Mouse (Mus musculus): Measurements from ENCODE around the gene Ttc6. TPM values are rescaled to one million over a fixed set of nuclear protein-coding genes. Genes with fewer than 3 reads are reported as not detected.
A peak's percentile ranks its signal among the peaks of the same experiment; 100 is the strongest.

The Ttc6 gene
- polyA plus RNA-seq, 1 experiment from 2014 or later: 0.09 TPM

DNA sequence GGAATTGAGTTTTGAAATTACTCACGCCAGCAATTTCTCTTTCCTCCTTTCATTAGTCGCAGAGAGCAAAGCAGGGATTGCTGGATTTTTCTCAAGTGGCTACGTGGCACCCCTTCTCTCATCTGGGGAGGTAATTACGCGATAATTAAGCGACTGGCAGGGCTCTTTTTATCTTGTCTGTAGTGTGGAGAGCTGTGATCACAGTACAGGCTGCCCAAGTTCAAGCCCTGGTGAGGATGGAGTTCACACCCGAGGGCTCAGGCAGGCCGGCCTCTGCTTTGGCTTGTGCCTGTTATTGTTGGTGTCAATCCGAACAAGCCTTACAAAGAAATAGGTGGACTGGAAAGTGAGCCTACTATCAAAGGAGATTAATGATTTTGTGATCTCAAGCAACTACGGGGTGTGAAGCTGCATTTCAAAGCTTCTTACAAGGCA, 24.3 kb upstream of the Ttc6 start:
- ATAC-seq (replicated peaks; ENCODE audit: low FRiP score, low read depth) (no peak), DNase-seq (ENCODE audit: low spot score) (no peak)
- no peak overlapping the region for H3K27ac ChIP-seq
- H3K4me3 ChIP-seq (replicated peaks; ENCODE audit: low read depth, low read length): 0 out of 2 replicates have a peak overlapping the region, but pooled peaks have one; percentile 13
- peaks cover 73% of the 10 kb centered on the region for H3K27me3 ChIP-seq (ENCODE audit: insufficient read depth, low read length)
- no peak for TF ChIP-seq CTCF (IDR thresholded peaks at IDR 0.05; ENCODE audit: low read depth)
- H3K4me1 ChIP-seq (replicated peaks; ENCODE audit: insufficient read depth, low read length): no peaks in the 10 kb centered on the region; the same call in 1 of the 2 replicates
- H3K36me3 ChIP-seq (ENCODE audit: insufficient read depth, low read length): no peaks in the 10 kb centered on the region
- H3K9me3 ChIP-seq (replicated peaks; ENCODE audit: low read length): no peaks in the 10 kb centered on the region
- H3K4me2 ChIP-seq (ENCODE audit: low read length): no peak overlapping the region
- no peak overlapping the region for H3K9ac ChIP-seq (ENCODE audit: low read depth, low read length)
- 1% methylated on average over 10 of the region's 10 CpGs for WGBS

DNA sequence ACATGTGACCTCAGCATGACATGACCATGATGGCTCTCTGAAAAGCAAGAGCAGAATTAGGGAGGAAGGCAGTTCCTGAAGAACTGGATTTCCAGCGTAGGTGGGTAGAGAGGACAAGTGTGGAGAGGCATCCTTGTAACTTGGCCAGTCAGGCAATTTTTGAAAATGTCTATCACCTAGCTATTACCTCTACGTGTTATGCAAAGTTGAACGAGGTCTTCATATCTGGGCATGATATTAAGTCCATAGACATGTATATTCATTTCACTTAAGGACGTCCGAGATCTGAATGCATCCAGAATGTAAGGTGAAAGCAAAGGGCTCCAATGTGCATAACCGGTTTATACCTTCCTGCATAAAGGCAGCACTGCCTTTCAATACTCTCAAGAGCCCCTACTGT, 22.8 kb upstream of the Ttc6 start:
- DNase-seq (ENCODE audit: low spot score) (no peak), ATAC-seq (replicated peaks; ENCODE audit: low FRiP score, low read depth) (no peak)
- Histone ChIP-seq H3K9me3 (replicated peaks; ENCODE audit: low read length) (no peaks in the 10 kb centered on the region), H3K4me2 (ENCODE audit: low read length) (no peak overlapping the region), H3K27ac (no peak overlapping the region), H3K9ac (ENCODE audit: low read depth, low read length) (no peak overlapping the region), H3K4me3 (replicated peaks; ENCODE audit: low read depth, low read length) (no peak overlapping the region), H3K27me3 (ENCODE audit: insufficient read depth, low read length) (peaks cover 66% of the 10 kb centered on the region), H3K36me3 (ENCODE audit: insufficient read depth, low read length) (no peaks in the 10 kb centered on the region), H3K4me1 (replicated peaks; ENCODE audit: insufficient read depth, low read length) (peaks cover 8% of the 10 kb centered on the region)
- WGBS: 4% methylated on average over 6 of the region's 6 CpGs
- no peak for TF ChIP-seq CTCF (IDR thresholded peaks at IDR 0.05; ENCODE audit: low read depth)

DNA sequence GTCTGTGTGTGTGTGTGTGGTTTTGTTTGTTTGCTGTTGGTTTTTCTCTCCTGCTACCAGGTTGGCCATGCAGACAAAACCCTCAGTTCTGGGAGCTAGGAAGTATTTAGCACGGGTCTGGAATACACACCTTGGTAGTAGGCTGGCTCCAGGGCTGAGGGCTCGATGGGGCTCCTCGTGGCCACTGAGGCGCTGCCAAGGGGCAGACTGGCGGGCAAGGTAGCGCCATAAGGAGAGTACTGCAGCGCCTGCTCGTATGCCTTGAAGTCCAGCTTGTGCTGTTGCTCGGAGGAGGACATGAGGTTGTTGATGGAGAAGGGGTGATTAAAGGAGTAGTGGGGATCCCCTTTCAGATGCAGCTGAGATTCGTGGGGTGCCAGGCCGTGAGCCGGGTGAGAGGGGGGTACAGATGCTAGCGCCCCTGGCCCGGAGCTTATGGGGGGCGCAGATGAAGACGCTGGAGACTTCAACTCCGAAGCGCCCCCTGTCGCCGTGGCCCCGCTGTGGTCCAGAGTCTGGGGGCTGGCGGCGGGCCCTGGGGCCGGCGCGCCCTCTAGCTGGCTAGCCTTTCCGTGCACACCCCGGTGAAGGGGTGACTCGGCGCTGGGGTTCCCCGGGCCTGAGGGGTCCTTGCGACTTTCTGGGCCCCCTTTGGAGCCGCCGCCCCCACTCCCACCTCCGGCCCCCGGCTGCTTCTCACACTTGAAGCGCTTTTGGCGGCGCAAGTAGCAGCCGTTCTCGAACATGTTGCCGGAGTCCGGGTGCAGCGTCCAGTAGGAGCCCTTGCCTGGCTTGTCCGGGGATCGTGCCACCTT, 21.8 kb upstream of the Ttc6 start:
- H3K4me1 ChIP-seq (replicated peaks; ENCODE audit: insufficient read depth, low read length): peaks cover 8% of the 10 kb centered on the region
- no peak overlapping the region for H3K4me2 ChIP-seq (ENCODE audit: low read length)
- 6% methylated on average over 45 of the region's 46 CpGs for WGBS
- peaks cover 68% of the 10 kb centered on the region for H3K27me3 ChIP-seq (ENCODE audit: insufficient read depth, low read length)
- no peak overlapping the region for H3K27ac ChIP-seq
- peak overlapping the region; percentile 13; the same call in 1 of the 2 replicates for H3K4me3 ChIP-seq (replicated peaks; ENCODE audit: low read depth, low read length)
- no peak overlapping the region for H3K9ac ChIP-seq (ENCODE audit: low read depth, low read length)
- TF ChIP-seq CTCF (IDR thresholded peaks at IDR 0.05; ENCODE audit: low read depth): peak; percentile 39
- H3K9me3 ChIP-seq (replicated peaks; ENCODE audit: low read length): no peaks in the 10 kb centered on the region
- no peaks in the 10 kb centered on the region for H3K36me3 ChIP-seq (ENCODE audit: insufficient read depth, low read length)
- ATAC-seq (replicated peaks; ENCODE audit: low FRiP score, low read depth) (no peak; the same call in 1 of the 2 replicates), DNase-seq (ENCODE audit: low spot score) (no peak)

DNA sequence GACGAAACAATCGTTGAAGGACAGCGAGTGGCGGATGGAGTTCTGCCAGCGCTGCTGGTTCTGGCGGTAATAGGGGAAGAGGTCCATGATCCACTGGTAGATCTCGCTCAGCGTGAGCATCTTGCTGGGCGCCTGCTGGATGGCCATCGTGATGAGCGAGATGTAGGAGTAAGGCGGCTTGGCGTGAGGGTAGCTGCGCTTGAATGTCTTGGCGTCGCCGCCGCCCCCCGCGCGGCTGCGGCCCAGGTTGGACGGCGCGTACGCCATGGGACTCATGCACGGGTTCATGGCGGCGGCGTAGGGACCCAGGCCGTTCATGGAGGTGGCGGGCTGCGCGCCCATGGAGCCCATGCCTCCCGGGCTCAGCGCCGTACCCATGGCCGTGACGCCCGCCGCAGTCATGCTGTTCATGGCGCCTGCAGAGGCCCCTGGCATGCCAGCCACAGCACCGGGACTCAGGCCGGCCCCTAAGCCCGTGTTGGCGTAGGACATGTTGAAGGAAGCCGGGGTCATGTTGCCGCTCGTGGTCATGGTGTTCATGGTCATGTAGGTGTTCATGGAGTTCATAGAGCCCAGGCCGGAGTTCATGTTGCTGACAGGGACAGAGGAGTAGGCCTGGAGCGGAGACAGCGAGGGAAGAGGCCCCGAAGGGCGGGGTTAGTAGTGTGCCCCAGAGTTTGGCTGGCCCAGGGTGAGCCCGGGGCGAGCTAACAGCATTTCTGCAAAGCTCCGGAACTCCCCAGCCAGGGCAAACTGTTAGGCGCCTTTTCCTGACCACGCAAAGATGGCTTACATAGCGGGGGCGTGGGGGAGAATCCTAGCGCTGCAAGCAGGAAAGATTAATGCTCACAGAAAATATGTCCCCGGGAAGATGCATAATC, 20.9 kb upstream of the Ttc6 start:
- no peak overlapping the region for H3K9ac ChIP-seq (ENCODE audit: low read depth, low read length)
- no peak for TF ChIP-seq CTCF (IDR thresholded peaks at IDR 0.05; ENCODE audit: low read depth)
- H3K27ac ChIP-seq: no peak overlapping the region
- H3K4me3 ChIP-seq (replicated peaks; ENCODE audit: low read depth, low read length): peak overlapping the region; percentile 13; the same call in 1 of the 2 replicates
- peaks cover 69% of the 10 kb centered on the region for H3K27me3 ChIP-seq (ENCODE audit: insufficient read depth, low read length)
- H3K4me2 ChIP-seq (ENCODE audit: low read length): no peak overlapping the region
- peaks cover 8% of the 10 kb centered on the region for H3K4me1 ChIP-seq (replicated peaks; ENCODE audit: insufficient read depth, low read length)
- no peaks in the 10 kb centered on the region for H3K36me3 ChIP-seq (ENCODE audit: insufficient read depth, low read length)
- no peak for DNase-seq (ENCODE audit: low spot score)
- no peak for ATAC-seq (replicated peaks; ENCODE audit: low FRiP score, low read depth)
- no peaks in the 10 kb centered on the region for H3K9me3 ChIP-seq (replicated peaks; ENCODE audit: low read length)
- 5% methylated on average over 63 of the region's 63 CpGs for WGBS

DNA sequence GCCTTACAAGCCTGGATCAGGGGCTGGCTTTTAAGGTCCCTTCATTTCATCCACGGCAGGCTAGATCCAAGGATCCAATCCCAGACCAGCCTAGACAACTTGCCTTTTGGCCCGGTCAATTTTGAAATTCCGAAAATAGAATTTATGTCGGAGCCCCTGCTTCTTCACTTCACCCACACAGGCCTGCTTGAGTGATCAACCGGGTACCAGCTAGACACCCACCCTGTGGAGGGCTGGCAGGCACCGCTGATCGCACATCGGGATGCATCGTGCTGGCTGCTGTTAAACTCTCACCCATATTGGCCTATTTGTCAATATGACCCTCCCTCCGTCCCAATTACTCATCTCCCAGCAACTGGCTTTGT, 20.3 kb upstream of the Ttc6 start:
- ATAC-seq (replicated peaks; ENCODE audit: low FRiP score, low read depth): no peak
- H3K4me3 ChIP-seq (replicated peaks; ENCODE audit: low read depth, low read length): no peak overlapping the region
- no peak overlapping the region for H3K27ac ChIP-seq
- TF ChIP-seq CTCF (IDR thresholded peaks at IDR 0.05; ENCODE audit: low read depth): no peak
- 2% methylated on average over 10 of the region's 10 CpGs for WGBS
- H3K9me3 ChIP-seq (replicated peaks; ENCODE audit: low read length): no peaks in the 10 kb centered on the region
- no peak for DNase-seq (ENCODE audit: low spot score)
- peaks cover 8% of the 10 kb centered on the region for H3K4me1 ChIP-seq (replicated peaks; ENCODE audit: insufficient read depth, low read length)
- no peak overlapping the region for H3K9ac ChIP-seq (ENCODE audit: low read depth, low read length)
- no peak overlapping the region for H3K4me2 ChIP-seq (ENCODE audit: low read length)
- H3K36me3 ChIP-seq (ENCODE audit: insufficient read depth, low read length): no peaks in the 10 kb centered on the region
- H3K27me3 ChIP-seq (ENCODE audit: insufficient read depth, low read length): peaks cover 71% of the 10 kb centered on the region

DNA sequence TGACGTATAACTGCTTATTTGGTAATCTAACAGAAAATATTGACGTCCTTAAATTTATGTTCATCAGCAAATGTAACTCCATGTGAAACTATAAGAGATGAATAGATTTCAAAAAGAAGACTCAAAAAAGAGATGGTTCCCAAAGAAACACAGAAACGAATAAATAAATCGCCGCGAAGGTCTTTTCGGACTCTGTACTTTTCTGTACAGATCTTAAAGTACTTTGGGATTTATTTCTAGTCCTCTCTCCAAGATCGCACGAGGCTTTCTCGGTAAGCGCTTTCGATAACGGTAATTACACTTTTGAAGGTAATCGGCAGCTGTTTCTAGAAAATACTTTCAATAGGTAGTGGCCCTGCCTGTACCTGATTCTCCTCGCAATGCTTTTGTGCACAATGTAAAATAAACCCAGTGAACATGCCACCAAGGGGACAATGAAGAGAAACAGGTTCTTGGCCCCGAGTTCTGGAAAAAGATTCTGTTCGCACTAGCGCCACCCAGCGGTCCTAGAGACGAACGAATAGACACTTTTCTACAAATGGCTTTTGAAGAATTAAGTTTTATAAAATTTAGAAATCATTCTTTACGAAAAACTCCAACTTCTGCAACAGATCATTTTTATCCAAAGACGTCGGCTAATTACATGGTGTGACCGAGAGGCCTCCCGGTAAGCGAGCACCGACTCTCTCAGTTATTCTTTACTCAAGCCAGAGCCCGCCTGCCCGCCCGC, 19.1 kb upstream of the Ttc6 start:
- Histone ChIP-seq H3K4me1 (replicated peaks; ENCODE audit: insufficient read depth, low read length) (peaks cover 8% of the 10 kb centered on the region), H3K9me3 (replicated peaks; ENCODE audit: low read length) (no peaks in the 10 kb centered on the region), H3K4me3 (replicated peaks; ENCODE audit: low read depth, low read length) (peak overlapping the region; percentile 38), H3K27ac (no peak overlapping the region), H3K9ac (ENCODE audit: low read depth, low read length) (no peak overlapping the region), H3K36me3 (ENCODE audit: insufficient read depth, low read length) (no peaks in the 10 kb centered on the region), H3K27me3 (ENCODE audit: insufficient read depth, low read length) (peaks cover 75% of the 10 kb centered on the region), H3K4me2 (ENCODE audit: low read length) (peak overlapping the region; percentile 67)
- 2% methylated on average over 31 of the region's 31 CpGs for WGBS
- DNase-seq (ENCODE audit: low spot score) (peak; percentile 85), ATAC-seq (replicated peaks; ENCODE audit: low FRiP score, low read depth) (peak; percentile 16; the same call in 1 of the 2 replicates)
- peak; percentile 67 for TF ChIP-seq CTCF (IDR thresholded peaks at IDR 0.05; ENCODE audit: low read depth)

All from kidney, postnatal 0 days (tissue).